Mouse (Mus musculus) embryo, embryonic 11.5 days (tissue): ENCODE results near the gene Smpd1.

Experiments used
- DNase-seq: peaks from one replicate; pipeline ENCODE4 v3.0.0-alpha.2; 2012; ENCODE audit warnings: low read depth, low spot score

The Smpd1 gene

GRCm38 (mm10) chr7:105554212-105554942 lies at the start of gene Smpd1:
TSS of gene Smpd1 (plus strand) at chr7:105554360.
- DNase-seq, result peak; percentile 80

GRCm38 (mm10) chr7:105507257-105507656 lies 46.9 kb upstream of the Smpd1 start:
- no peak for DNase-seq

GRCm38 (mm10) chr7:105510143-105510542 lies 44.0 kb upstream of the Smpd1 start:
- no peak for DNase-seq

DNA sequence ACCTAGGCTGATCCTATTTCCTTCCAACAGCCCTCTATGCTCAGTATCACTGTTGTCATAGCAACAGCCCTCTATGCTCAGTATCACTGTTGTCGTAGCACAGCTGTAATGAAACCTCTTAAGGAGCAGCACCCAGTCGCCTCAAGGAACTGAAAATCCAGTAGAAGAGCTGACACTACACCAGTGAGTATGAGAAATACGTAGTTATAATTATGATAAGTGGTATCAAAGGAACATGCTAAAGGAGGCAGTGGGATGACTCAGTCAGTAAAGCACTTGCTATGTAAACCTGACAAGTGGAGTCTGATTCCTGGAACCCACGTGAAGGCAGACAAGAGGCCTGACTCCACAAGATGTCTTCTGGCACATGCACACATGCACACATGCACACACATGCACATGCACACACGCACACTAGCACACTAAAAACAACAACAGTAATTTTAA lies 40.3 kb upstream of the Smpd1 start:
- DNase-seq, result no peak

DNA sequence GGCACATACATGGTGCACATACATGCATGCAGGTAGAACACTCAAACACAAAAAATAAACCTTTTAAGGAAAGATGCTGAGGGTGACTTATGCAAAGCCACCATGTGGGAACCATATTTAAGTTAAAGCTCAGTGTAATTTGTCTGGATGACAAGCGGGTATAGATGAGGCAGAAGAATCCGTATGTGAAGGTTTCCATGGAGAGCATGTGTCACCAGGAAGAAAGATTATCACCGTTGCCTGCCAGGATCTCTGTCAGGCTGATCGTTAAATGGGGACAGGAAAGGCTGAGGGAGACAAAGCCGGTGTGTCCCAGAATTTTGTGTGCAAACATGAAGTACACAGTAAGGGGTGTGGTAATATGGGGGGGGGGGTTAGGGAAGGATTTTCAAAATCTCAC lies 39.6 kb upstream of the Smpd1 start:
- DNase-seq, result no peak

- DNase-seq, result peak; percentile 36
Observed at GRCm38 (mm10) chr7:105515178-105515577, 39.0 kb upstream of the Smpd1 start.

DNA sequence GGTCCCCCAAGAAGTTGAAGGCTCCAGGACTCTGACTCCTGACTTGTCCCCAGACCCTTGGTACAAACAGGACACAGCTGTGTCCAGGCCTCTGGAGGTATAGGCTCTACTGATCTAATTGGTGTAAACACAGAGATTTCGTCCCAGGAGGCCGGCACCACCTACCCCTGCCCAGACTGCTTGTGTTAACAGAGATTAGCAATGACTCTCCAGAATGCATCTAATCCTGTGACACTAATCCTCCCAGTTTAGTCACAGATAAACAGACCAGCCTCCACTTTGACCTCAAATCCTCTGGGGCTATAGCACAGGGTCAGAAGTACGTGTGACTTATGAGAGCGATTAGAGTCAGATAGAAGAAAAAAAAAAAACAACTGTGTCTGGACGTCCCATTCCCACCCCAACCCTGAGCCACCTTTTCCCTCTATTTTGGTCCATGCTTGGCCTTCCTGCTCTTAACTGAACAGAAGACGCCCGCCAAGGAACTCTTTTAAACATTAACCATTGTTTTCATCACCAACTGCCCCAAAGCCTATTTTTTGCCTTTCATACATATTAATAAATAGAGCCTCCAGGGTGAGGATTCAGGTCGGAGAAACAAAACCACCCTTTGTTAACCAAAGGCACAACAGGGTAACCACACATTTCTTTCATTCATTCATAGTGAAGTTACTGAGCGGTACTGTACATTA lies 37.3 kb upstream of the Smpd1 start:
- no peak for DNase-seq

DNA sequence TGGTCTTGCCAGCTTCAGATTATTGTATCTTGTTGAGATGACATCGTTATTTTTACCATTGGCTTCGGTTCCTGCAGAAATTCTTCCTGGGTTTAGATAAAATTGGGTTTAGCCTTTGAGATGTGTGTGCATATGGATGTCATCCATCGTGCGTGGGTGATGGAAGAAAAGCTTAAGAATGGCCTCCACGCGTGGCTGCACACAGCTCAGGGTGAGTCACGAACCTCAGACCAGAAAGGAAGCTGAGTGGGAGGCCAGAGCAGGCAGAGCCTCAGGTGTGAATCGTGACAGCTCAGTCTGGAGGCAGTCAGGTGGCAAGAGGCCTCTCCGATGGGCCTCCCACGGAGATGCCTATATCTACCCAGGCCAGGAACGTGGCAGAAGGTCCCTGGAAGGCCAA lies 34.8 kb upstream of the Smpd1 start:
- DNase-seq, result no peak

DNA sequence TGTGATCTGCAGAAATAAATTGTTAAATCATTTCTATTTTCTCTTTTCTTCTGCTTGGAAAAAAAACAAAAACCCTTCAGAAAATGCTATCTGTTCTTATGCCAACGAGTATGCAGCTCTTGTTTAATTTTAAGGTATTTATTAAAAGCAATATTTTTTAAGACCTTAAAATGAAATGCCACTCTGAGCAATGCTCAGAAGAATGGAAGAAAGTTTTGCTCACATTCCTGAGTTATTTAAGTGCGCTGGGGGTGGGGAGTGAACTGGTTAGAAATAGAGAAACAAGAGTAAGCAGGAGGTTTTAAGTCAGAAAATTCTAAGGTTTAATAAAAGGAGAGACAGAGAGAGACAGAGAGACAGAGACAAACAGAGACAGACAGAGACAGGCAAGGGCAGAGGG lies 34.4 kb upstream of the Smpd1 start:
- no peak for DNase-seq

GRCm38 (mm10) chr7:105520201-105520600 lies 34.0 kb upstream of the Smpd1 start:
- no peak for DNase-seq

DNA sequence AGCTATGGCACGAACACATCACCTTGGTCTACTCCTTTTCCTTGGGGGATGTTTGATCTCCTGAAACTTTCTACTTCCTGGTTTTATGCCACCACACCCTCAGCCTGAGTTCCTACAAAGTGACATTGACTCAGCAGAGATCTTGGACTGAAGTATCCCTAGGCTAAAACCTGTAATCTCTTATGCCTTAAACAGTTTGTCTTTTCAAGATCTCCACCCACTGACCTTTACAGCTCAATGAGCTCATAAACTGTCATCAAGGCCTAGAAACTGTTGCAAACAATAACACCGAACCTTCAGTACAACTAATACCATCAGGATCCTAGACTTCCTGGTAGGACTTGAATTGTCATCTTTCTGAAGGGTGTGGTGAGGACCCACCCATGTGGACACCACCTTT lies 29.9 kb upstream of the Smpd1 start:
- no peak for DNase-seq

GRCm38 (mm10) chr7:105527306-105527937 lies 26.7 kb upstream of the Smpd1 start:
- no peak for DNase-seq

DNA sequence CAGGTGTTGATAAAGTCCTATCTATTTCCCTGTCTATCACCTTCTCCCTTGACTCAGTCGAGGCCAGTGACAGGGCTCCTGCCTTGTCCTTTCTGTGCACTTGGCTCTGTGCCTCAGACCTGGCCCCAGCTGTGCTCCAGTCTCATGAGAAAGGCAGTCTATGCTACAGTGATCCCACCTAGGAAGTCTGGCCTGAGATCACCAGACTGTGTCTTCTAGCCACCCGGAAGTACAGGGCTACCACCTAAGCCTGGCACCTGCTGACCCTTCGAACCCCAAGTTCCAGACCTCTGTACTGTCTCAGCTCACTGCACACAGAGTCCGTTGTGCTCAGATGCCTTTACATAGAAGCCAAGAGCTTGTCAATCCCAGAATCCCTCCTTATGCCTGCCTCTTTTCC lies 26.1 kb upstream of the Smpd1 start:
- DNase-seq, result no peak

DNA sequence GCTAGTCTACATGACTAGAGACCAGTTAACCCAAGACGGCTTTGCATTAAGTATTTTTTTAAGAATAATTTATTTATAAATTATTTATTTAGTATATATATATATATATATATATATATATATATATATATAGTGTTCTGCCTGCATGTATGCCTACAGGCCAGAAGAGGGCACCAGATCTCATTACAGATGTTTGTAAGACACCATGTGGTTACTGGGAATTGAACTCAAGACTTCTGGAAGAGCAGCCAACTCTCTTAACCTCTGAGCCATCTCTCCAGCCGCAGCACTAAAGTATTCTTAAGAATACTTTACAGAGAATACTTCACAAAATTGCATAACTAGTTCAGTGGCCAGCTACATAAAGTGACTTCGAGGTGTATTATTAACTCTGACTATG lies 20.0 kb upstream of the Smpd1 start:
- DNase-seq, result no peak

DNA sequence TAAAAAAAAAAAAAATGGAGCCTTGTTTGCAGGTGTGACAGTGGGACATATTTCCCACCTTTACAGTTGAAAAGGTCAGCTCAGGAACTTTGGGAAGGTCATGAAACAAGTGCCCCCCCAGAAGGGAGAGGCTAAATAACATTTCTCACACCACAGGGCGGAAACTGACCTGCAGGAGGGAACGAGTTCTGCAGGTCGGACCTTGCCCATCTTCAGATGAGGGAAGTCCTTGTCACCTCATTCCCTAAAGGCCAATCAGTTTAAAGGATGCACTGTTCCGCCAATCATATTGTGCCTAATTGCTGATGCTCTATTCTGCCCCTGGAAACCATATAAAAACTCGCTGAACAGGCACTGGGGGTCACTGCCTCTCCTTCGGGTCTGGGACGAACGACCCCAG lies 8.2 kb upstream of the Smpd1 start:
- no peak for DNase-seq

GRCm38 (mm10) chr7:105547970-105548369 lies 6.2 kb upstream of the Smpd1 start:
- DNase-seq, result no peak

- DNase-seq, result peak; percentile 53
Observed at GRCm38 (mm10) chr7:105549035-105549434, 5.1 kb upstream of the Smpd1 start.

DNA sequence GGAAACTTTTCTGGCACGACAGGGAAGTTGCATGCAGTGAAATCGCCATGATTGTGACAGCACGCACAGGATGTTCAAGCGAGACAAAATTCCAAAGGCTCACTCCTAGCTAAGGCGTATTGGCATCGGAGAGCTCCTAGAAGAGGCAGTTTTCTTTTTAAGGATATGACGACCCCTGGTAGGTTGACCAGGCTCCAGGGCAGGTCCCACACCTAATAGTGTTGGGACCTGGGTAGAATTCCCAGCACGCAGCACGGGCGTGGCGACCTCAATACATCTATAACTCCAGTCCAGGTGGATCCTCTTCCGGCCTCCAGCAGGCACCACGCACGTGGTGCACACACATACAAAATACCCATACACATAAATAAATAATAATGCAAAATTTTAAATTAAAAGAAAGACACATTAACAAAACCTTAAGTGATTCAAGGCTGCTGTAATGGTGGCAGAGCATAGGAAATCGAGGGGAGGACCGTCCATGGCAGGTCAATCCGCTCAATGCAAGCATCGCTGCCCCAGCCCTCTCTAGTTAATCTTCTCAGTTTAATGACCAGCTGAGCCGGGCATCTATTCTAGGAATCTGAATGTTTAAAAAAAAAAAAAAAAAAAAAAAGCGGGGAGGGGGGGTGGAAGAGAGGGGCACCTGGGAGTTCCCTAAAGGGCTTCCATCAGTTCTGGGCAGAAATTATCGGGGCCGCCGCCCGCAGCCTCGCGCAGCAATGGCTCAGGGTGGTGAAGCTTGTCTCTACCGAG lies 526 bp upstream of the Smpd1 start:
- DNase-seq, result no peak

GRCm38 (mm10) chr7:105555571-105555970 lies 1.4 kb downstream of the Smpd1 start:
- no peak for DNase-seq

DNA sequence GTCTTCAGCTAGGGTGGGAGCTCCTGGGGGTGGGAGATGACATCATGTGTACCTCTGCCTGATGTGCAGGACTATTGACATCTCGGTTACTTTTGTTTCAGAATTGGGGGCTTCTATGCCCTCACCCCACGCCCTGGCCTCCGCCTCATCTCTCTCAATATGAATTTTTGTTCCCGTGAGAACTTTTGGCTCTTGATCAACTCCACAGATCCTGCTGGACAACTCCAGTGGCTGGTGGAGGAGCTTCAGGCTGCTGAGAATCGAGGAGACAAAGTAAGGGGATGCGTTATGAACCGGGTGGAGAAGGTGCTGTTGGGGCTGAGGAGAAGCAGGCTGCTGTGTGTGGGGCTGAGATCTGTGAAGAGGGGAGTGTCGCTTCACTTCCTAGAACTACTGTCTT lies 2.2 kb downstream of the Smpd1 start:
- no peak for DNase-seq

- DNase-seq, result no peak
Observed at GRCm38 (mm10) chr7:105557671-105558070, 3.5 kb downstream of the Smpd1 start.

GRCm38 (mm10) chr7:105559016-105559415 lies 4.9 kb downstream of the Smpd1 start:
- DNase-seq, result no peak
